Mouse (Mus musculus) left cerebral cortex, adult 2 months (tissue): ENCODE results near the gene Ryr3. TPM values are rescaled to one million over a fixed set of nuclear protein-coding genes. Genes with fewer than 3 reads are reported as not detected.

Experiments used
- DNase-seq, 2 experiments: peaks; one replicate each; pipeline ENCODE4 v3.0.0; 2021 to 2022; ENCODE audit warnings: low spot score in 2 of 2, mixed read lengths in 1 of 2; ENCODE audit errors: extremely low spot score in 1 of 2
- H3K27ac ChIP-seq: fragments of 200-600 bp; 2 replicates; pipeline ENCODE4 v1.8.1; 2022
- H3K4me3 ChIP-seq: fragments of 200-600 bp; 2 replicates; pipeline ENCODE4 v1.8.1; 2022
- CTCF ChIP-seq: fragments of 200-600 bp; IDR thresholded peaks from 2 replicates; pipeline ENCODE4 v1.8.1; 2022; ENCODE audit warnings: antibody characterized with exemption, mild to moderate bottlenecking, moderate library complexity
- intact Hi-C: fragments of 180-260 bp; cut with DNase I; formaldehyde crosslinking; loops from one replicate; pipeline ENCODE4 v1.15.1; 2025
- total RNA-seq, 2 experiments: library from RNA; stranded (reverse); gene quantifications; 2 replicates each; pipeline ENCODE4 v1.2.3; 2021

The Ryr3 gene
- total RNA-seq, 2 experiments from 2014 or later: 26.3 to 33.7 TPM

DNA sequence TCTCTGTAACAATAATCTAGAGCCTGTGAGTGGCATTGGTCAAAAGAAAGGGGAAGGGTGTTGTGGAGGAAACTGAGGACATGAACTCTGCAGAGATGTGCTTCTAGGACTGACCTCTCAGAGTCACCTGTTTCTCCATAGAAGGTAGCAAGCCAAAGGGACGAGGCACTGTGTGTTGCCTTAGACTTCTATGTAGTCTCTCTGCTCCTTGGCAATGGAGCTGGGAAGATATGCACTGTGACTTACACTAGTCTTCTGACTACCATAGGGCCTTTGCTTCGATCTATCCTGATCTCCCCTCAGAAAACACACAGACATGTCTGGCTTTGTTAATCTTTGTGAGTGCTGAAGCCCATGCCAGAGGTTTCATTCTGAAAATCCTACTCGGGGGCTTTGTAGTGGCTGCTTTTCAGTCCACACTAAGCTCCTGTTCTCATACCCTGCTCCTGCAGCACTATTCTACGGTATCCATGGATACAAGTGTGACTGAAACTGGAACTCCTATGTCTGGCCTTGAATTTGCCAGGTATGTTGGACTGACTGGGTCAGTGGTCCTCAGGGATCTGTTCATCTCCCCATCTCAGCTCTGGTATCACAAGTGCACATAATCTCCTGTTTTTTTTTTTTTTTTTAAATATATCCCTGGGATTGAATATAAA is 332.3 kb downstream of the Ryr3 start:
- H3K4me3 ChIP-seq: no peak overlapping the region
- DNase-seq: no peak
- no peak overlapping the region for H3K27ac ChIP-seq
- intact Hi-C loops: no loop called here
- TF ChIP-seq CTCF: no peak

GRCm38 (mm10) chr2:112881805-112882204 is 335.1 kb downstream of the Ryr3 start:
- intact Hi-C loops: no loop called here
- no peak overlapping the region for H3K27ac ChIP-seq

GRCm38 (mm10) chr2:112881376-112881775 is 335.5 kb downstream of the Ryr3 start:
- TF ChIP-seq CTCF: no peak
- H3K4me3 ChIP-seq: no peak overlapping the region

More at GRCm38 (mm10) chr2:112881805-112882204, 335.1 kb downstream of the Ryr3 start:
- no peak for TF ChIP-seq CTCF
- H3K4me3 ChIP-seq: no peak overlapping the region
- DNase-seq: no peak

DNA sequence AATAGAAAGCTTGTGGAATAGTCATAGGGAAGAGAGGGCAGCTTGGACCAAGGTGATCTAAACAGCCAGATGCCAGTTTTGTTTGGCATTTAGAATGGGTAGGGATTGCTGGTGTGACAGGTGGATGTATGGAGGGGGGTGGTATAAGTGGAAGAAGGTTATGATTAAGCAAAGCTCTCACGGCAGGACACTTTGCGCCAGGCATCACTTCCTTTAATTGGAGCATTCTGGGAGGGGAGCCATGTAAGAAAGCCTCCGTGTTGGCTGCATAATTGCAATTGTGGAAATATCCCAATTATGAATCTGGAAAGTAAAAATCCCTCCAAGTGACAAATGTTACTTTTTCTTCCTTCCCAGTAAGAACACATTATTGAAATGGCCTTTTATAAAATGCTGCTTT is 339.5 kb downstream of the Ryr3 start:
- H3K27ac ChIP-seq: no peak overlapping the region
- no peak for TF ChIP-seq CTCF
- no peak for DNase-seq

More at GRCm38 (mm10) chr2:112881376-112881775, 335.5 kb downstream of the Ryr3 start:
- intact Hi-C loops: no loop called here
- no peak overlapping the region for H3K27ac ChIP-seq
- DNase-seq: no peak

DNA sequence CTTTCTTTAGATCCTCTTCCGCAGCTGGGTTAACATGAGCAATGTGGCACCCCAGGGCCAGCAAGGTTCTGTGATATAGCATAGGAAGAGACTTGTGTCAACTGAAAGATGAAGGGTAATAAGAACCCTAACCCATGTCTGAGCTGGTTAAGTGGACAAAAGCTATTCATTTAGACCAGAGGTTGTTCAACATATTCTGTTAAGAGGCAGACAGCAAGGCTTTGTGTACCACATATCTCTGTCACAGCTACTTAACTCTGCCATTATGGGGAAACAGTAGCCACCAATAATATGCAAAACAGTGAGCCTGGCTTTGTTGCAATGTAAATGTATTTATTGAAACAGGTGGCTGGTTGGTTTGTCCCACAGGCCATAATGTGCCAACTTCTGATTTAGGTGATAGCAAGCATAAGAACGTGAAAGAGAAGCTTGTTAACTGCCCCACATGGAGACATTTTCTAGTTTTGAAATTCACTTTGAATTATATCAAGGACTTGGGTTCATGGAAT is 350.8 kb downstream of the Ryr3 start:
- DNase-seq: no peak
- no peak for TF ChIP-seq CTCF
- intact Hi-C loops: no loop called here
- Histone ChIP-seq H3K27ac (no peak overlapping the region), H3K4me3 (no peak overlapping the region)

More for the DNA sequence above, 339.5 kb downstream of the Ryr3 start:
- intact Hi-C loops: no loop called here
- no peak overlapping the region for H3K4me3 ChIP-seq

- TF ChIP-seq CTCF: no peak
- Histone ChIP-seq H3K27ac (no peak overlapping the region), H3K4me3 (no peak overlapping the region)
- intact Hi-C loops: no loop called here
- DNase-seq: no peak
These were observed 355.1 kb downstream of the Ryr3 start for GRCm38 (mm10) chr2:112861792-112862191.

GRCm38 (mm10) chr2:112845583-112846512 is 371.0 kb downstream of the Ryr3 start:
- intact Hi-C loops: no loop called here
- DNase-seq: no peak
- TF ChIP-seq CTCF: no peak
- Histone ChIP-seq H3K27ac (no peak overlapping the region), H3K4me3 (no peak overlapping the region)

DNA sequence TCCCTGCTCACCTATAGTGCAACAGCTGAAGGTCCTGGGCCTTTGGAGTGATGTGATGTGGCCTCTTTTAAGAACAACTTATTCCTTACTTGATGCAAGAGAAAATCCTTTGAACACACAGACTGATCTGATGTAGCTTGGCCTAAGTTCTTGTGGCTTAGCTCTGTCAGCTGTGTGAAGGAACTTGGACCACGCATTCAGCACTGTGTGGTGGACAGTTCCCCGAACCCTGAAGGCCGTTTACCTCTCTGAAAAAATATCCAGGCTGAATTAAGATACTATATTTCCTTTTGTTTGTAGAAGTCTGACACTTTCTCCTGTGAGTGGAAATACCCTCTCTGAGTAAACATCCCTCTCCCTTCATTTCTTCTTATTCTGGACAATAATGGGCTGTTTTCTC is 374.0 kb downstream of the Ryr3 start:
- no peak overlapping the region for H3K27ac ChIP-seq
- H3K4me3 ChIP-seq: no peak overlapping the region
- intact Hi-C loops: no loop called here
- no peak for TF ChIP-seq CTCF
- no peak for DNase-seq

- DNase-seq: no peak
- Histone ChIP-seq H3K4me3 (no peak overlapping the region), H3K27ac (no peak overlapping the region)
- intact Hi-C loops: no loop called here
- TF ChIP-seq CTCF: no peak
These were observed 385.2 kb downstream of the Ryr3 start for GRCm38 (mm10) chr2:112831423-112832305.

DNA sequence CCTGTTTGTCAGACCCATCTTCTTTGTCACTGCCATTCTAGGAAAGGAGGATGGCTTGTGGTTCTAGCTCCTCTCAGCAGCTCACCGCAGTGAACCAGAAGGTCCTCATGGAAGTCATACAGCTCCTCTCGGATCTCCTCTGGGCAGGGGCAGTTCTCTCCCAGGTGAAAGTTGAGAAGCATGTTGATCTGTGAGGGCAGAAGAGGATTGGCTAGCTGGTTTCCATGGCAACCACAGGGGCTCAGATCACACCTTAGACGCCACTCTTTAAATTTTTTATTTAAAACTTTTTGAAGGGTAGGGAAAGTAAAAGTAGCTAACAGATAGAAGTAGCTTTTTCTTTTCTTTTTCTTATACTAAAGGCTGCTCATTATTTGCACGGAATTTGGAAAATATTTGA is 390.3 kb downstream of the Ryr3 start:
- DNase-seq: no peak
- TF ChIP-seq CTCF: no peak
- intact Hi-C loops: no loop called here
- no peak overlapping the region for H3K4me3 ChIP-seq
- no peak overlapping the region for H3K27ac ChIP-seq

DNA sequence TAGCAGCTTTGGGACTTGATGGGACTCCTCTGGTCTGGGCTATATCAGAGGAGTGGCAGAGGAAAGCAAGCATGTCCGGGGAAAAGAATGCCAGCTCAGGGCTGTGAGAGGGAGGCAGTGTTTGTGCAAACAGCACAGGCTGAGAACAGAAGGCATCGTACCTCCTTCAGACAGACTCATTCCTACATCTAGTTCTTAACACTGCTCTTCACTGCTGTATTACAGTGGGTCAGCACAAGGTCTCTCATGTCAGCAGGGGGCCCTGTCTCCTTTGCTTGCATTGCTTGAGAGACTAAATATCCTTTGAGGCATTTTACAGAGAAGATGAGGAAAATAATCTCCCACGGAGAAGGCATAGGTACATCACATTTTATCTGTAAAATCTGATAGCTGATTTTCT is 394.2 kb downstream of the Ryr3 start:
- TF ChIP-seq CTCF: peak; percentile 36
- no peak overlapping the region for H3K4me3 ChIP-seq
- H3K27ac ChIP-seq: no peak overlapping the region; the same call in 1 of the 2 replicates
- intact Hi-C loops: loop anchor here (5.0 kb wide), 1 partner anchor 395 kb away; the partner anchor contains the start of gene Ryr3
- DNase-seq: no peak
